Mouse (Mus musculus): Measurements from ENCODE around the gene Gm20388. TPM values are rescaled to one million over a fixed set of nuclear protein-coding genes. Genes with fewer than 3 reads are reported as not detected.
A peak's percentile ranks its signal among the peaks of the same experiment; 100 is the strongest.

Gene Gm20388
- not detected in 2 replicates for polyA plus RNA-seq (2015; fragmentation: Nextera tagmentation; extraction: Ambion mirVana)

DNA sequence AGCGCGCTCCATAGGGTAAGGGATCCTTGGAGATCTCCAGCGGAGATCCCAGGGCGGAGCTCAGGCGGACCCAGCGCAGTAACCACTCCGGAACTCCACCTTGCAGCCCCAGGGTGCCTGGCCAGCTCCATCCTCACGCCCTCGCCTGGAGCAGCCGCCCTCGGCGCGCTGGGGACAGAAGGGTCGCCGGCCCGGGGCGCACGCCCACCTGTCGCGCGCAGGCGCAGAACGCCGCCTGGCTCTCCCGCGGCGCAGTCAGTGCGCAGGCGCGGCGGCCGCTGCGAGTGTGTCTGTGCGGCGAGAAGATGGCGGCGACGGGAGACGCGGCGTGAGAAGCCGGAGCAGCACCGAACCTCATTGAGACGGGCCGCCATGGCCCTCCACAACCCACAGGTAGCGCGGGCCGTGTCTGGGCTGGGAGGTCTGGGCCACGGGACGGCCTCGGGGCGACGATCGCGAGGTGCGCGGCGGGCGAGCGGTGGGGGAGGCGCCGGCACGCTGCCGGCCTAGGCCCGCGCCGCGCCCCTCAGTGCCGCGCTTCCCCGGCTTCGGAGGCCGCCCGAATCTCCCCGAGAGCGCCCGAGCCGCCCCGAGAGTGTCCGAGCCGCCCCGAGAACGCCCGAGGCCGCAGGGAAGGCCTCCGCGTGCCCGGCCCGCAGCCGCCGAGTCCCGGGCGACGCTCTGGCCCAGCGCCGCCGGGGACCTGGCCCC, at the start of gene Gm20388:
Gene Gm20388 (plus strand): TSS at position 295 of the 711 bp plus-strand sequence.
- Histone ChIP-seq H3K9ac (ENCODE audit: low read depth, low read length) (peak within 1 kb of the TSS; percentile 73), H3K4me3 (ENCODE audit: low read depth, low read length) (peak within 1 kb of the TSS; percentile 71), H3K4me2 (replicated peaks; ENCODE audit: low read depth) (peak within 1 kb of the TSS; percentile 84), H3K27me3 (replicated peaks; ENCODE audit: control insufficient read depth, insufficient read depth, low read length) (no peaks in the 10 kb centered on the region), H3K9me3 (ENCODE audit: control insufficient read depth) (no peaks in the 10 kb centered on the region), H3K36me3 (ENCODE audit: control insufficient read depth, insufficient read depth) (no peaks in the 10 kb centered on the region), H3K4me1 (replicated peaks; ENCODE audit: control insufficient read depth, insufficient read depth, low read length) (peaks cover 7% of the 10 kb centered on the region; the same call in 1 of the 2 replicates), H3K27ac (ENCODE audit: low read depth, low read length) (peak within 1 kb of the TSS; percentile 82)
- WGBS, result under 1% methylated on average over 75 of the region's 97 CpGs
- peak; percentile 95 for ATAC-seq
- TF ChIP-seq CTCF (IDR thresholded peaks at IDR 0.05; ENCODE audit: low read depth), result no peak

GRCm38 (mm10) chr8:119861706-119862389, 48.8 kb upstream of the Gm20388 start, which contains the start of gene Klhl36:
Gene Klhl36, plus strand, starts transcription at chr8:119862266.
- H3K9ac ChIP-seq (ENCODE audit: low read depth, low read length), result peak within 1 kb of the TSS; percentile 73
- H3K4me1 ChIP-seq (replicated peaks; ENCODE audit: control insufficient read depth, insufficient read depth, low read length), result no peaks in the 10 kb centered on the region
- no peaks in the 10 kb centered on the region for H3K9me3 ChIP-seq (ENCODE audit: control insufficient read depth)
- H3K27ac ChIP-seq (ENCODE audit: low read depth, low read length), result peak within 1 kb of the TSS; percentile 68
- peak; percentile 98 for ATAC-seq
- no peaks in the 10 kb centered on the region for H3K27me3 ChIP-seq (replicated peaks; ENCODE audit: control insufficient read depth, insufficient read depth, low read length)
- H3K4me3 ChIP-seq (ENCODE audit: low read depth, low read length), result peak within 1 kb of the TSS; percentile 81
- WGBS, result 2% methylated on average over 34 of the region's 35 CpGs
- H3K36me3 ChIP-seq (ENCODE audit: control insufficient read depth, insufficient read depth), result no peaks in the 10 kb centered on the region
- TF ChIP-seq CTCF (IDR thresholded peaks at IDR 0.05; ENCODE audit: low read depth), result no peak
- peak within 1 kb of the TSS; percentile 95 for H3K4me2 ChIP-seq (replicated peaks; ENCODE audit: low read depth)

- H3K4me2 ChIP-seq (replicated peaks; ENCODE audit: low read depth), result peak overlapping the region; percentile 95
- no peaks in the 10 kb centered on the region for H3K9me3 ChIP-seq (ENCODE audit: control insufficient read depth)
- no peaks in the 10 kb centered on the region for H3K36me3 ChIP-seq (ENCODE audit: control insufficient read depth, insufficient read depth)
- H3K4me1 ChIP-seq (replicated peaks; ENCODE audit: control insufficient read depth, insufficient read depth, low read length), result no peaks in the 10 kb centered on the region
- WGBS, result 1% methylated on average over 19 of the region's 19 CpGs
- H3K27me3 ChIP-seq (replicated peaks; ENCODE audit: control insufficient read depth, insufficient read depth, low read length), result no peaks in the 10 kb centered on the region
- no peak for TF ChIP-seq CTCF (IDR thresholded peaks at IDR 0.05; ENCODE audit: low read depth)
- H3K27ac ChIP-seq (ENCODE audit: low read depth, low read length), result peak overlapping the region; percentile 68
- peak overlapping the region; percentile 73 for H3K9ac ChIP-seq (ENCODE audit: low read depth, low read length)
- peak overlapping the region; percentile 81 for H3K4me3 ChIP-seq (ENCODE audit: low read depth, low read length)
- ATAC-seq, result no peak
Observed at GRCm38 (mm10) chr8:119862390-119862734, 48.3 kb upstream of the Gm20388 start.

- H3K9me3 ChIP-seq (ENCODE audit: control insufficient read depth), result no peaks in the 10 kb centered on the region
Observed at GRCm38 (mm10) chr8:119862749-119863148, 47.9 kb upstream of the Gm20388 start.

DNA sequence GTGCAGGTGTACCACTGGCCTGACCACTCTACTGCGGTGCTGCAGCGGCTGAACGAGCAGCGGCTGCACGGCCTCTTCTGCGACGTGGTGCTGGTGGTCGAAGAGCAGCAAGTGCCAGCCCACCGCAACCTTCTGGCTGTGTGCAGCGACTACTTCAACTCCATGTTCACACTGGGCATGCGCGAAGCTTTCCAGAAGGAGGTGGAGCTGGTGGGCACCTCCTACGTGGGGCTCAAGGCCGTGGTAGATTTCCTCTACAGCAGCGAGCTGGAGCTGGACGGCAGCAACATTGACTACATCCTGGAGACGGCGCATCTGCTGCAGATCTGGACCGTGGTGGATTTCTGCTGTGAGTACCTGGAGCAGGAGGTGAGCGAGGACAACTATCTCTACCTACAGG, 41.0 kb upstream of the Gm20388 start:
- TF ChIP-seq CTCF (IDR thresholded peaks at IDR 0.05; ENCODE audit: low read depth), result no peak
- WGBS, result 79% methylated on average over 20 of the region's 20 CpGs
- ATAC-seq, result no peak

More at GRCm38 (mm10) chr8:119862749-119863148, 47.9 kb upstream of the Gm20388 start:
- ATAC-seq, result no peak
- Histone ChIP-seq H3K27me3 (replicated peaks; ENCODE audit: control insufficient read depth, insufficient read depth, low read length) (no peaks in the 10 kb centered on the region), H3K36me3 (ENCODE audit: control insufficient read depth, insufficient read depth) (no peaks in the 10 kb centered on the region), H3K4me2 (replicated peaks; ENCODE audit: low read depth) (peak overlapping the region; percentile 95), H3K4me1 (replicated peaks; ENCODE audit: control insufficient read depth, insufficient read depth, low read length) (no peaks in the 10 kb centered on the region), H3K27ac (ENCODE audit: low read depth, low read length) (no peak overlapping the region), H3K9ac (ENCODE audit: low read depth, low read length) (peak overlapping the region; percentile 73), H3K4me3 (ENCODE audit: low read depth, low read length) (peak overlapping the region; percentile 81)
- WGBS, result 18% methylated on average over 6 of the region's 6 CpGs
- TF ChIP-seq CTCF (IDR thresholded peaks at IDR 0.05; ENCODE audit: low read depth), result no peak

GRCm38 (mm10) chr8:119873181-119873580, 37.5 kb upstream of the Gm20388 start:
- Histone ChIP-seq H3K27ac (ENCODE audit: low read depth, low read length) (no peak overlapping the region), H3K27me3 (replicated peaks; ENCODE audit: control insufficient read depth, insufficient read depth, low read length) (no peaks in the 10 kb centered on the region), H3K36me3 (ENCODE audit: control insufficient read depth, insufficient read depth) (peaks cover 53% of the 10 kb centered on the region), H3K9me3 (ENCODE audit: control insufficient read depth) (peaks cover 9% of the 10 kb centered on the region), H3K4me3 (ENCODE audit: low read depth, low read length) (no peak overlapping the region), H3K9ac (ENCODE audit: low read depth, low read length) (no peak overlapping the region), H3K4me1 (replicated peaks; ENCODE audit: control insufficient read depth, insufficient read depth, low read length) (no peaks in the 10 kb centered on the region), H3K4me2 (replicated peaks; ENCODE audit: low read depth) (no peak overlapping the region)
- no peak for TF ChIP-seq CTCF (IDR thresholded peaks at IDR 0.05; ENCODE audit: low read depth)
- WGBS, result 95% methylated on average over 1 of the region's 1 CpGs
- ATAC-seq, result peak; percentile 33; the same call in 1 of the 2 replicates

More for the DNA sequence above, 41.0 kb upstream of the Gm20388 start:
- no peaks in the 10 kb centered on the region for H3K27me3 ChIP-seq (replicated peaks; ENCODE audit: control insufficient read depth, insufficient read depth, low read length)
- no peaks in the 10 kb centered on the region for H3K4me1 ChIP-seq (replicated peaks; ENCODE audit: control insufficient read depth, insufficient read depth, low read length)
- H3K4me2 ChIP-seq (replicated peaks; ENCODE audit: low read depth), result no peak overlapping the region
- H3K36me3 ChIP-seq (ENCODE audit: control insufficient read depth, insufficient read depth), result peaks cover 36% of the 10 kb centered on the region
- no peak overlapping the region for H3K27ac ChIP-seq (ENCODE audit: low read depth, low read length)
- peaks cover 9% of the 10 kb centered on the region for H3K9me3 ChIP-seq (ENCODE audit: control insufficient read depth)
- H3K4me3 ChIP-seq (ENCODE audit: low read depth, low read length), result no peak overlapping the region
- H3K9ac ChIP-seq (ENCODE audit: low read depth, low read length), result no peak overlapping the region
